Mouse (Mus musculus) MEL (cell line): ENCODE measurements around the gene Mmgt1. TPM values are rescaled to one million over a fixed set of nuclear protein-coding genes. Genes with fewer than 3 reads are reported as not detected.

ENCODE experiments used
- DNase-seq: peaks from one replicate; pipeline ENCODE4 v3.0.0; 2011; ENCODE audit warnings: low read depth, low spot score
- H3K27ac ChIP-seq: 2 replicates; pipeline ENCODE4 v1.5.1; 2012; ENCODE audit warnings: low read depth, mild to moderate bottlenecking, control low read depth, low read length, moderate library complexity; ENCODE audit not compliant: control insufficient read depth
- H3K27me3 ChIP-seq, 2 experiments: fragments of 150-350 bp in 1 of 2; sonication (generic) in 1 of 2; 2 replicates each; pipeline ENCODE4 v1.6.1; 2012; ENCODE audit warnings: low read length in 2 of 2, mild to moderate bottlenecking in 2 of 2, improper control_type of control experiment in 1 of 2, moderate library complexity in 1 of 2; ENCODE audit not compliant: insufficient read depth in 2 of 2, control insufficient read depth in 1 of 2
- H3K36me3 ChIP-seq, 2 experiments: 2 replicates each; pipeline ENCODE4 v1.6.1; 2012 to 2014; ENCODE audit warnings: low read length in 2 of 2, improper control_type of control experiment in 1 of 2, inconsistent platforms in 1 of 2, mild to moderate bottlenecking in 1 of 2; ENCODE audit not compliant: insufficient read depth in 2 of 2, control insufficient read depth in 1 of 2
- H3K4me1 ChIP-seq, 2 experiments: fragments of 150-350 bp in 1 of 2; sonication (generic) in 1 of 2; 2 replicates each; pipeline ENCODE4 v1.6.1; 2012; ENCODE audit warnings: low read length in 2 of 2, improper control_type of control experiment in 1 of 2, mild to moderate bottlenecking in 1 of 2; ENCODE audit not compliant: insufficient read depth in 2 of 2, control insufficient read depth in 1 of 2
- H3K4me3 ChIP-seq, 2 experiments: fragments of 150-350 bp in 1 of 2; sonication (generic) in 1 of 2; 2 replicates each; pipeline ENCODE4 v1.5.1; 2012; ENCODE audit warnings: low read depth in 2 of 2, low read length in 2 of 2, mild to moderate bottlenecking in 2 of 2, moderate library complexity in 2 of 2, control low read depth in 1 of 2, improper control_type of control experiment in 1 of 2; ENCODE audit not compliant: control insufficient read depth in 1 of 2, insufficient read depth in 1 of 2
- H3K79me2 ChIP-seq: 2 replicates; pipeline ENCODE4 v1.6.1; 2012; ENCODE audit warnings: mild to moderate bottlenecking, low read length, moderate library complexity; ENCODE audit not compliant: control insufficient read depth, poor library complexity, insufficient read depth
- H3K9ac ChIP-seq: 2 replicates; pipeline ENCODE4 v1.6.1; 2012; ENCODE audit warnings: low read depth, mild to moderate bottlenecking, control low read depth, low read length, moderate library complexity; ENCODE audit not compliant: control insufficient read depth, poor library complexity, severe bottlenecking
- H3K9me3 ChIP-seq: fragments of 150-350 bp; sonication (generic); replicated peaks from 2 replicates; pipeline ENCODE4 v1.6.1; 2012; ENCODE audit warnings: mild to moderate bottlenecking, low read length, improper control_type of control experiment, moderate library complexity; ENCODE audit not compliant: insufficient read depth
- BHLHE40 ChIP-seq: IDR thresholded peaks from 2 replicates; pipeline ENCODE4 v1.6.1; 2012; ENCODE audit warnings: low read depth, mild to moderate bottlenecking, inconsistent platforms, low read length, improper control_type of control experiment, borderline replicate concordance
- CHD1 ChIP-seq: IDR thresholded peaks from 2 replicates; pipeline ENCODE4 v1.6.1; 2012; ENCODE audit warnings: low read depth, mild to moderate bottlenecking, inconsistent platforms, low read length, improper control_type of control experiment
- CHD2 ChIP-seq: IDR thresholded peaks from 2 replicates; pipeline ENCODE4 v1.6.1; 2011; ENCODE audit warnings: low read length, improper control_type of control experiment
- E2F4 ChIP-seq: IDR thresholded peaks from 2 replicates; pipeline ENCODE4 v1.6.1; 2011; ENCODE audit warnings: low read depth, low read length, improper control_type of control experiment, borderline replicate concordance
- EP300 ChIP-seq, 2 experiments: IDR thresholded peaks; 2 replicates each; pipeline ENCODE4 v1.6.1; 2011; ENCODE audit warnings: improper control_type of control experiment in 2 of 2, low read length in 2 of 2, low read depth in 1 of 2, mild to moderate bottlenecking in 1 of 2
- GABPA ChIP-seq: IDR thresholded peaks from 2 replicates; pipeline ENCODE4 v1.6.1; 2012; ENCODE audit warnings: low read depth, mild to moderate bottlenecking, inconsistent platforms, low read length, improper control_type of control experiment, moderate library complexity
- MAX ChIP-seq: IDR thresholded peaks from 2 replicates; pipeline ENCODE4 v1.6.1; 2011; ENCODE audit warnings: low read length, improper control_type of control experiment
- MYC ChIP-seq: IDR thresholded peaks from 2 replicates; pipeline ENCODE4 v1.6.1; 2011; ENCODE audit warnings: low read depth, mild to moderate bottlenecking, low read length, improper control_type of control experiment, moderate library complexity
- POLR2A ChIP-seq, 2 experiments: IDR thresholded peaks; 2 replicates each; pipeline ENCODE4 v1.6.1; 2011 to 2012; ENCODE audit warnings: low read length in 2 of 2, mild to moderate bottlenecking in 2 of 2, control low read depth in 1 of 2, improper control_type of control experiment in 1 of 2, low read depth in 1 of 2, moderate library complexity in 1 of 2; ENCODE audit not compliant: control insufficient read depth in 1 of 2, insufficient read depth in 1 of 2, poor library complexity in 1 of 2
- POLR2AphosphoS5 ChIP-seq: IDR thresholded peaks from 2 replicates; pipeline ENCODE4 v1.6.1; 2012; ENCODE audit warnings: low read depth, borderline replicate concordance, mild to moderate bottlenecking, inconsistent platforms, low read length, moderate library complexity, mixed read lengths
- RAD21 ChIP-seq: IDR thresholded peaks from 2 replicates; pipeline ENCODE4 v1.6.1; 2011; ENCODE audit warnings: mild to moderate bottlenecking, low read depth, low read length, improper control_type of control experiment
- RCOR1 ChIP-seq: IDR thresholded peaks from 2 replicates; pipeline ENCODE4 v1.6.1; 2012; ENCODE audit warnings: low read depth, mild to moderate bottlenecking, inconsistent platforms, low read length, improper control_type of control experiment
- SIN3A ChIP-seq: IDR thresholded peaks from 2 replicates; pipeline ENCODE4 v1.6.1; 2012; ENCODE audit warnings: low read length, improper control_type of control experiment, inconsistent platforms
- TBP ChIP-seq: IDR thresholded peaks from 2 replicates; pipeline ENCODE4 v1.8.0; 2011; ENCODE audit warnings: low read depth, low read length, improper control_type of control experiment
- TCF12 ChIP-seq: IDR thresholded peaks from 2 replicates; pipeline ENCODE4 v1.6.1; 2014; ENCODE audit warnings: low read depth, mild to moderate bottlenecking, inconsistent platforms, low read length, improper control_type of control experiment, moderate library complexity
- UBTF ChIP-seq: IDR thresholded peaks from 2 replicates; pipeline ENCODE4 v1.6.1; 2012; ENCODE audit warnings: low read depth, mild to moderate bottlenecking, inconsistent platforms, low read length, improper control_type of control experiment, moderate library complexity, borderline replicate concordance; ENCODE audit not compliant: insufficient read depth
- USF2 ChIP-seq, 2 experiments: IDR thresholded peaks; 2 replicates each; pipeline ENCODE4 v1.6.1; 2011 to 2012; ENCODE audit warnings: improper control_type of control experiment in 2 of 2, low read length in 2 of 2, borderline replicate concordance in 1 of 2, inconsistent platforms in 1 of 2, low read depth in 1 of 2, mild to moderate bottlenecking in 1 of 2; ENCODE audit not compliant: insufficient read depth in 1 of 2
- ZMIZ1 ChIP-seq: IDR thresholded peaks from 2 replicates; pipeline ENCODE4 v1.6.1; 2012; ENCODE audit warnings: low read depth, mild to moderate bottlenecking, inconsistent platforms, low read length, improper control_type of control experiment, moderate library complexity
- polyA plus RNA-seq, 2 experiments: library from polyadenylated mRNA; stranded (reverse) in 1 of 2; unstranded in 1 of 2; fragments of >175 nt in 1 of 2; fragments of >200 nt in 1 of 2; gene quantifications; 2 replicates each; pipeline versions ENCODE4 v1.2.1 to v1.2.4; 2012; ENCODE audit warnings: low replicate concordance in 2 of 2, low read depth in 1 of 2; ENCODE audit not compliant: insufficient read length in 2 of 2, insufficient read depth in 1 of 2, missing spikeins in 1 of 2
- total RNA-seq: library from RNA; depleted of rRNA; stranded (reverse); fragments of 300-350 nt; gene quantifications from 2 replicates; pipeline ENCODE4 v1.2.3, GENCODE M21; 2012

The Mmgt1 gene
- total and polyA plus RNA-seq, 3 experiments, result 16.9 to 45.6 (median 22.6) TPM

GRCm38 (mm10) chrX:56609623-56610317 lies 11.9 kb upstream of the Mmgt1 start, which contains the start of gene Slc9a6 (continued):
- TF ChIP-seq GABPA, result no peak
- TF ChIP-seq TCF12, result no peak

- H3K9ac ChIP-seq, result peak overlapping the region; percentile 66
- DNase-seq, result no peak
- peak overlapping the region; percentile 69 for H3K27ac ChIP-seq
- peaks cover 0 to 25% of the 10 kb centered on the region in 2 experiments; a peak in 2 of 4 replicates for H3K36me3 ChIP-seq
- TF ChIP-seq RCOR1 (no peak), POLR2A (IDR thresholded peaks at IDR 0.05; ENCODE audit: control insufficient read depth in 1 of 2, insufficient read depth in 1 of 2, low read depth in 1 of 2, low read length in 2 of 2, poor library complexity in 1 of 2) (no peak), ZMIZ1 (no peak), SIN3A (no peak; the same call in 1 of the 2 replicates), MYC (no peak), TBP (no peak), EP300 (IDR thresholded peaks at IDR 0.05; ENCODE audit: low read depth in 1 of 2, low read length in 2 of 2) (no peak), RAD21 (no peak), UBTF (no peak), POLR2AphosphoS5 (no peak), BHLHE40 (no peak), CHD1 (no peak), MAX (no peak), CHD2 (no peak), E2F4 (no peak), USF2 (IDR thresholded peaks at IDR 0.05; ENCODE audit: borderline replicate concordance in 1 of 2, insufficient read depth in 1 of 2, low read depth in 1 of 2, low read length in 2 of 2) (no peak)
- peak overlapping the region; percentile 64 to 71 for H3K4me3 ChIP-seq
- no peaks in the 10 kb centered on the region for H3K9me3 ChIP-seq
- no peaks in the 10 kb centered on the region; the same call in 1 of the 2 replicates for H3K79me2 ChIP-seq
- no peaks in the 10 kb centered on the region for H3K27me3 ChIP-seq
- peaks cover 3 to 31% of the 10 kb centered on the region in 2 experiments; a peak in 3 of 4 replicates for H3K4me1 ChIP-seq
Measured at GRCm38 (mm10) chrX:56609285-56609622, 11.4 kb upstream of the Mmgt1 start.
